Mouse (Mus musculus): Measurements from ENCODE around the gene Proca1.
"Not testable (repeated sequence)": the region's sequence is repeated elsewhere in the genome, so short reads cannot be mapped to it uniquely, and the experiment has no call there.

Gene Proca1

DNA sequence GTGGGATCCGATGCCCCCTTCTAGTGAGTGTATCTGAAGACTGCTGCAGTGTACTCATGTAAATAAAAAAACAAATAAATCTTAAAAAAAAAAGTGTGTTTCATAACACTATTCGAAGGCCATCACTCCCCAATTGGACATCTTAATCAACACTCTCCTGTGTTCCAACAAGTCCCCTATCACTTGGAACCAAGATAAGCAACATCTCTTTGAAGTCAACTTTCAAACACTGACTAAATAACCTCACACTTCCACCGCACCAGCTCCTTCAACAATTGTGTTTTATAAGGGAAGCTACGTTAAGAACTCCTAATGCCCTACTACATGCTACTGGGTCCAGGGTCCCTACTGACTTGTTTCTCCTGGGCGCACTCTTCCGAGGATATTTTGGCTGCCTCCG lies 10.7 kb upstream of the Proca1 start:
- no peak for DNase-seq (ENCODE audit: low spot score in 2 of 2)

DNA sequence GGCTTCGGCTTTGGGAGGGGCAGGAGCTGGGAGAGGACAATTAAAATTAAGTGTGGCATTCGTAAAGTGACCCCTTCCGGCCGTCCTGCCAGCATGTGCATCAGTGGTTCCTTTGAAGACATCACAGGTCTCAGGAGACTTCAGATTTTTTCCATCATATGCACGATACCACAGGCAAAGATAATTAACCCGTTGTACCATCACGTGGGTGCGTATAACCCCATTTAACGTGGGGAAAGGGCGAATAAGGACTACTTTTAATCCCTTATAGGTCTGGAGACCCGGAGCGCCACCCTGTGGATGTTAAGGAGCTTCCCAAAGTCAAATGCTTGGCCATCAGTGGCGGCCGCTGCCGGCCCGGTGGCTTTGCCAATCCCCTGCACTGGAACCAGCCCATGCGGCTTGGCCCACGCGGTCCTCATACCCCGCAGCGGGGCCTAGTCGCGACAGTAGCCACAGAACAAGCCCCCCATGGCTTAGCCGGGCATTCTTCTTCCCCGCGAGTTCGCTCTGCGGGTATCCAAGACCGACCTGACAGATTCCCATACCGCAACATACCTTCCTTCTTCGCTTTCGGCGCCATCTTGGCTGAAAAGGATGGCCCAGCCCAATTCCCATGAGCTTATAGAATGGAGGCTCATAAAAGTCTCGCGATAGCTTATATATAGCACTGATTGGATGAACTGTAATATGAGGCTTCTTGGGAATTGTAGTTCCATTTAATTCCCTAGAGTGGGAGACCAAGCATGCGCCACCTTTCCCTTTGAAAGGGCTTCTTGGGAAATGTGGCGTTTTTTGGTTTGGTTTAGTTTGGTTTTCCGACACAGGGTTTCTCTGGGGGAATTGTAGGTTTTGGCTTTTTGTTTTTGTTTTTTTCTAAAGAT lies 10.0 kb upstream of the Proca1 start, which contains the start of gene Rpl23a:
TSS of gene Rpl23a (minus strand) at position 624 of the 884 bp plus-strand sequence.
- peak; percentile 76 to 87 for DNase-seq (ENCODE audit: low spot score in 2 of 2)

DNA sequence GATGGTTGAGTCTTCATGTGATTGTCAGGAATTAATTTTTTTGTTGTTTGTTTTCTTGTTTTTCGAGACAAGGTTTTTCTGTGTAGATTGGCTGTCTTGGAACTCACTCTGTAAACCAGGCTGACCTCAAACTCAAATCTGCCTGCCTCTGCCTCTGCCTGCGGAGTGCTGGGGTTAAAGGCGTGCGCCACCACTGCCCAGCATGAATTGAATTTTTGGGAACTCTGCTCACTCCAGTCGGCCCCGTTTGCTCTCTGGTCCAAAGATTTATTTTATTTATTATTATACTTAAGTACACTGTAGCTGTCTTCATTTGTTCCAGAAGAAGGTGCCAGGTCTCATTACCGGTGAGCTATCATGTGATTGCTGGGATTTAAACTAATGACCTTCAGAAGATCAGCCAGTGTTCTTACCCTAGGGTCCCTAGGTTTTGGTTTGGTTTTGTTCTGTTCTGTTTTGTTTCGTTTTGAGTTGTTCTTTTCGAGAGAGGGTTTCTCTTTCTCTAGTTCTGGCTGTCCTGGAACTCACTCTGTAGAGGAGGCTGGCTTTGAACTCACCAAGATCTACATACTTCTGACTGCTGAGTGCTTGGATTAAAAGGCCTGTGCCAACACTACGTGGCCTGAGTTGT lies 9.2 kb upstream of the Proca1 start:
- no peak for DNase-seq (ENCODE audit: low spot score in 2 of 2)

DNA sequence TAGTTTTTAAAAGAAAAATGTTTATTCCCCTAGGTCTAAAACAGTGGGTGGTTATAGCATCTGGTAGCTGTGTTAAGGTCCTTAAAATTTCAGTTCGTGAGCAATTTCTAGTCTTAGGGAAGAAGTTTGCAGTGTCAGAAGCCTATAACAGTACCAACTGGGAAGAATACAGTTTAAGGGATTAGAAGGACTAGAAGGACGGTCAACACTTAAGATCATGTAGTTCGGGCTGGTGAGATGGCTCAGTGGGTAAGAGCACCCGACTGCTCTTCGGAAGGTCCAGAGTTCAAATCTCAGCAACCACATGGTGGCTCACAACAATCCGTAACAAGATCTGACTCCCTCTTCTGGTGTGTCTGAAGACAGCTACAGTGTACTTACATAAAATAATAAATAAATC lies 8.5 kb upstream of the Proca1 start:
- not testable (repeated sequence) for DNase-seq (ENCODE audit: low spot score in 2 of 2)

DNA sequence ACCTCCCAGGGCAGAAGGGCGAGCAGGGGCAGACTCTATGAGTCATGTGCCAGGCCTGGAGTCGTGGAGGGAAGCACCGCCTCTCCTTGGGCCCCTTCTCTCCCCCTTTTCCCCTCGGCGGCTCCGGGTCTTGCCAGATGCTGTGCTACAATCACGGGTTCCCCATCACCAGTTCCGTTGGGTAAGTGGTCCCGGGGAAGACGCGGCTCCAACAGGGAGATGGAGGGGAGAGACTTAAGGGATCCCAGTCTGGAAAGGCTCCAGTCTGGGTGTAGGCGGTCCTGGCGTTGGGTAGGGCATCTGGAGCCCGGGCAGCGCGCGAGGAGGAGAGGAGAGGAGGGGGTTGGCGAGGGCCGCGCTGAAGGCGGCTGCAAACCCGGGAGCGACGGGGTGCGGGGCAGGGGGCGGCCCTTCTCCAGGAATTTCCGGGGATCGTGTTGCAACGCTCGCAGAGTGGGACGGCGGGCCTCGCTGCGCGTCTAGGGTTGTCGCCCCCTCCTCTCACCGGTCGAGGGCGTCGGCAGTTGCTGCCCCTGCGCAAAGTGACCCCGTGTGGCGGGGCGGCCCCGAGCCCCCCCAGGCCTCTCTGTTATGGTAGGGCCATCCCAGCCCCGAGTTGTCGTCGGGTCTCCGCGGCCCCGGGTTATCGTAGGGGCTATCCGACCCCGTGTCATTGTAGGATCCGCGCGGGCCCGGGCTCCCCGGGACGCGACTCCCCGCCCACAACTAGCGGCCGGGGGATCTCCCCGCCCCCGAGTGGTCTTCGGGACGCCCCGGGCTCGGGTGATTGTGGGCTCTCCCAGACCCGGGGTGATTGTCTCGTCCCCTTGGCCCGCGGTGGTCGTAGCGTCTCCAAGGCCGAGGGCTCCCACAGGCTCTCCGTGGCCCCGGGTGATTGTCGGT lies 4.6 kb upstream of the Proca1 start, which contains the start of gene Rab34:
TSS of gene Rab34 (plus strand) at position 100 of the 903 bp plus-strand sequence.
- no peak for DNase-seq (ENCODE audit: low spot score in 2 of 2)

DNA sequence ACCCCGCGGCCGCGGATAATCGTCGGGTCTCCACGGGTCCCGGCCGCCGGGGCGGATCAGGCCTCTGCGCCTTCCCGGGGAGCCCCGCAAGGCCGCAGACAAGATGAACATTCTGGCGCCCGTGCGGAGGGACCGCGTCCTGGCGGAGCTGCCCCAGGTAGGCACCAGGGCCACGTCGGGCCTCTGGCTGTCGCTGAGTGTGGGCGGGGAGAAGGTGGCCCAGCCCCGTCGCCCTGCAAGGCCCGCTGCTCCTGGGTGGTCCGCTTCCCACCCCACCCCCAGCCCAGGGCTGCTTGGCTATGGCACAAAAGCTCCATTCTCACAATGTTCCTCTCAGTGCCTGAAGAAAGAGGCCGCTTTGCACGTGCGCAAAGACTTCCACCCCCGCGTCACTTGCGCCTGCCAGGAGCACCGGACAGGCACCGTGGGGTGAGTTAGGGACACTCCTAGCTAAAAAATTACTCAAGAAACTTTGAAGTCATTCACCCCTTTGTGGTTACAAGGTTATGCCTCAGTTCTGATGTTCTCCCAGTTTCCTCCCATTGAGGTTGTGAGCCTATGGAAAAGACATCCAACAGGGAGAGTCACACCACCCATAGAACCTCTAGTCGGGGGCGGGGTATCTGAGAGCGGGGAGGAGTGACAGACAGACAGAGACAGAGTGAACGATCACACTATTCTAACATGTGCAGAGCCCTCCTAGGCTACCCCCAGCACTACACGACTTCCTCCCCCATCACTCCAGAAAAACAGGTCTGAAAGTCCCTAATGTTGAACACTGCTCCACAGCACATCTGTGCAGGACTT lies 3.8 kb upstream of the Proca1 start:
- peak in 1 of 2 experiments; percentile 69 for DNase-seq (ENCODE audit: low spot score in 2 of 2)

DNA sequence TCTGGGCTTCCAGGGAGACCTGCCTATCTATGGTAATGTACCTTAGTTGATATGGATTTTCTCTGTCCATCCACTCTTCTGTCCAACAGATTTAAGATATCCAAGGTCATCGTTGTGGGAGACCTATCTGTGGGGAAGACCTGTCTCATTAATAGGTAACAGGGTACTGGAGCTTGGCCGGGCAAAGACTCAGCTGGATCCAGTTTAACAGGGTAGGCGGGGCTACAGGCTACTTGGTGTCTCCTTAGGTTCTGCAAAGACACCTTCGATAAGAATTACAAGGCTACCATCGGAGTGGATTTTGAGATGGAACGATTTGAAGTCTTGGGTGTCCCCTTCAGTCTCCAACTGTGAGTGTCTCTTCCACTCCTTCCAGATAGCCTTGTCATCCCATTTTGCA lies 3.2 kb upstream of the Proca1 start:
- no peak for DNase-seq (ENCODE audit: low spot score in 2 of 2)

DNA sequence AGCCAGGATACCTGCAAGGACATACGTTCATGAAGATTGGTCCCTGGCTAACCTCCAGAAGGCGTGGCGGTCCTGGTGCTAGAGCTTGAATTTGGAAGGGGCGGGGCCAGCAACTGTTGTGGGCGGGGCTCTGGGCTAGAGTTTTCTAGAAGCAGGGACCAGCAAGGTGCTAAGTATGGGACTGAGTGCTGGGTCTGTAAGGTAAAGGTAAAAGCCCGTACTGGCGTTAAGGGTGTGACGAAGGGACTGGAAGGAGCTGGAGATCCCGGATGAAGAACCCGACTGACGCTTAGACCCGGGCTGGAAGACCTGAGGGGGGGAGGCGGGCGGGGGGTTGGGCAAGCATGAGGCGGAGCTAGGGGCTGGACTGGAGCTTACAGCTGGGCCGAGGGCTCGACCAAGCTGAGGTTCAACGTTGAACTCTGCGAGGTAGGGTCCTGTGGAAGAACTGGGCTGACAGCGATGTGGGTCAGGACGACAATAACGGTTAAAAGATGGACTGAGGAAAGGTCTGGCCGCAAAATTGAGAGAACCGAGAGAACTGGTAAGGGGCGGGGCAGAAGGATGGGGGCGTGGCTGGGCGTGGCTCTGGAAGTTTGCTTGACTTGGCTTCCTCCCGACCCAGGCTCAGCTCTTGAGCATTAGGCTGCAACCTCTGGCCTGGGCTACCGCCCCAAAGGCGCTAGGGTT lies 1.4 kb downstream of the Proca1 start:
- peak; percentile 83 to 89 for DNase-seq (ENCODE audit: low spot score in 2 of 2)

DNA sequence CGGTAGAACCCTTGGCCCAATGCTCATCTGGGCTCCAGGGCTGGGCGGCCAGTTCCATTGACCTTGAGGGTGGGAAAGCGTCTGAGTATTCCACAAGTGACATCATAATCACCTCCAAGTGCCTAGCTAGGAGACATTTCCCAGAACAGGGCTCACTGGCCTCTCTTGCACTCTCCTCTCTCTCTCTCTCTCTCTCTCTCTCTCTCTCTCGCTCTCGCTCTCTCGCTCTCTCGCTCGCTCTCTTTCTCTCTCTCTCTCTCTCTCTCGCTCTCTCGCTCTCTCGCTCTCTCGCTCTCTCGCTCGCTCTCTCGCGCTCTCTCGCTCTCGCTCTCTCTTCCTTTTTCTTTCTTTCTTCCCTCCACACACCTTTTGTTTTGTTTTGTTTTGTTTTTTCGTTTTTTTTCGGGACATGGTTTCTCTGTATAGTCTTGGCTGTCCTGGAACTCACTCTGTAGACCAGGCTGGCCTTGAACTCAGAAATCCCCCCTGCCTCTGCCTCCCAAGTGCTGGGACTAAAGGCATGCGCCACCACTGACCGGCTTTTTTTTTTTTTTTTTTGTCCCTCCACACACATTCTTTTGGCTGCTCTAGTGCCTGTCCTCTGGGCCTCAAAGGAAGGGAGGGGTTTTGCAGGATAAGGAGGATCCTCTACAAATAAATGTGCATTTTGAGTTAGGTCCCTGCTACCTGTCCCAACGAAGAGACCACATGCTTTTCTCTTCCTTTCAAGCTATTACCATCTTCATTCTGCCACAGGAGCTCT lies 2.1 kb downstream of the Proca1 start:
- DNase-seq (ENCODE audit: low spot score in 2 of 2), result no peak

DNA sequence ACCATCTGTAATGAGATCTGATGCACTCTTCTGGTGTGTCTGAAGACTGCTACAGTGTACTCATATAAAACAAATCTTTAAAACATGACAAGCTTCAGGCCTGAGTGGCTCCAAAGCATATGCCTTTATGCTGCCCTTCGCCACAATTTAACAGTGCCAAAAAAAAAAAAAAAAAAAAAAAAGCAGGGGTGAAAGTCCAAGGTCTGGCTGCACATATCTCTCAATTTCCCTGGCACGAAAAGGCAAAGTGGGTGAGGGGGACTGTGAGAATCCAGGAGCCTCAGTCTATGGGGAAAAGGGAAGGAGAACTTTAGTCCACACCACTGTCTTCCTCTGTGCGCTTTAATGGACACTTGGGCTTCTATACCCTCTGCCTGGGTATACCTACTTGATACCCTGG lies 9.2 kb downstream of the Proca1 start:
- DNase-seq (ENCODE audit: low spot score in 2 of 2), result no peak

DNA sequence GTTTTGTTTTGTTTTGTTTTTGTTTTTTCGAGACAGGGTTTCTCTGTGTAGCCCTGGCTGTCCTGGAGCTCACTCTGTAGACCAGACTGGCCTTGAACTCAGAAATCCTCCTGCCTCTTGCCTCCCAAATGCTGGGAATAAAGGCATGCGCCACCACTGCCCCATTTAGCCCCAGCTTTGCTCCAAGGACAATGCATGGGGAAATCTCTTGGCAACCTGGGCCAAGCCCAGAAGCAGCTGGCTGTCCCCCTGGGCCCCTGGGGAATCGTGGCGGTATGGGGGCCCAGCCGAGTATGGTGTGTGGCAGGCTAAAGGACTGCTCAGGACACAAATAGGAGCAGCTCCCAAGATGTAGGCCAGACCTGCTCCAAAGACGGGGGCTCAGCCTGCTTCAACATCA lies 11.1 kb downstream of the Proca1 start:
- DNase-seq (ENCODE audit: low spot score in 2 of 2), result no peak

DNA sequence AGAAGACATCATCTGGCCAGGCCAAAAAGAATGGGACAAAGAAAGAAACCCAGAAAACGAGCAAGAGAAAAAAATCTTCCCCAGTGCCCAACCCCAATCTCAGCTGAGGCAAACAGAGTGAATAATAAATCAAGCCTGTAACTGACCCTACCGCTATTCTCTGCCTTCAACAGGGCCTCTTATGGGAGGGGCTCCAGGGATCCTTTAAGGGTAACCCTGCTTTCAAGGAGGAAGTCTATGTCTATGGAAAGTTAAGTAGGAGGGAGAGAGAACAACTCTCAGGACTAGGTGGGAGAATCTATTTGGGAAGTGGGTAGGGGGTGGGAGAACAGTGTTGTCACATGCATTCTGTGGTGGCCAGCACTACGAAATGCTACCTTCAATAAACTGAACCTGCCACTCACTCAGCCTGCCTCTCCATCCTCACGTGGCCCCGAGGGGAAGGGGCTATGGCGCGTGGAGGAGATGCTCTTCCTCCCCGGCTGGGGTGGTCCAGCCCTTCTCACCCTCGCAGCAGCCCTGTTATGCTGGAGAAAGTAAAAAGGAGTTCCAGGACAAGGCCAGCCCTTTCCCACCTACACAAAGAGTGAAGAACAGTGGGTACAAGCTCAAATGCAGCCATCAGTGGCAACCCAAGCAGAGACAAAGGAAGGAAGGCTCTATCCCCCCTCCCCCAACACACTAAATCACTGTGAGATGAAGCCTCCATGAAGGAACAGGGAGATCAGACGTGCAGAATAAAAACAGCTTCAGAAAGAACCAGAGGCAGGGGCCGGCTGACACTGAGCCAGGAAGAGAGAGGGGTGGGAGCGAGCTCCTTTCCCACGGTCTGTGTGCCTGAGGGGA lies 12.4 kb downstream of the Proca1 start:
- no peak for DNase-seq (ENCODE audit: low spot score in 2 of 2)

DNA sequence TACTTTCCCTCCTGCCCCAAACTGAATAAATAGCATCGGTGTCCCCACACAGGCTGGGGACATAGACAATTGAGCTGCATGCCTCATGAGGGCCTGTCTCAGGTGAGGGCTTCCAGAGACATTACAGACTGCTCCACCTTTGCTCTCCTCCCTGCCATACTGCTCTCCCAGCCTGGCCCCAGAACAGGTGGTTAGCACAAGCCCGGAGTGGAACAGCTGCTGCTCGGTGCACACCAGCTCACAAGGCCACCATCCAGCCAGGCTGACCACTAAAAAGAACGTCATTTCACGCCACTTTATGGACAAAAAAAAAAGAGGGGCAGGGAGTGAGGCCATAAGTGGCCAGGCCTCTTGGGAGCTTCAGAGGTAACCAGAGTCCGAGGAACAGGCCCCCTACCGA lies 14.0 kb downstream of the Proca1 start:
- DNase-seq (ENCODE audit: low spot score in 2 of 2), result no peak

DNA sequence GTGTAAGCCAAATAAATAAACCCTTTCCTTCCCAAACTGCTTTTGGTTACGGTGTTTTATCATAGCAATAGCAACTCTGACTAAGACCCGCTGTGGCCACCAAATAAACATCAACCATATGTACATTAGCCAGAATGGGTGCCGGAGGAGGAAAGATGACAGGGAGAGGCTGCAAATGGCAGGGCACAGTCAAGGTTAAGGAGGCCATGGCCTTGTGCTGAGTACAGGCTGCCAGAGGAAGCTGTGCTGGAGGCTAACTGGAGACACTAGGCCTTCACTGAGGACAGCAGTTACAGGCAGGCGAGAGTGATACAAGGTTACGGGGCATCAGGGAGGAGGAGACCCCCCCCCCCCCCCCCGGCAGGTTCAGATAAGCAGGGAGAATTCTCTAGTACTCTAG lies 16.7 kb downstream of the Proca1 start:
- DNase-seq (ENCODE audit: low spot score in 2 of 2), result no peak

DNA sequence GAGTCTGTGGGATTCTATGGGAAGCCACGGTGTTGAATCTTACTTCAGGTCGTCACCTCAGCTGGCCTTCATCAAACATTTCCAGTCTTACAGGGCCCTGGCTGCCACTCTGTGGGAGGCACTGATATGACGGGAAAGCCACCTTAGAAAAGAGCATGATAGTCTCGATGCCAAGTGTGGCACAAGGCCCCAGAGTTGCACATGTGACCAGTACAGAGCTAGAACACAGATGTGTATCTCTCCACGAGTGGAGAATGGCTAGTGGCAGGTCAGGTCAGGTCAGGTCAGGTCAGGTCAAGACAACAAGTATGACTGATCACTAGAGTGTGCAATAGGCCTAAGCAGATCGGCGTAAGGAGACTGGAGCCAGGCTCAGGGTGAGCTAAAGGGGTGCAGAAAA lies 17.4 kb downstream of the Proca1 start:
- no peak for DNase-seq (ENCODE audit: low spot score in 2 of 2)

DNA sequence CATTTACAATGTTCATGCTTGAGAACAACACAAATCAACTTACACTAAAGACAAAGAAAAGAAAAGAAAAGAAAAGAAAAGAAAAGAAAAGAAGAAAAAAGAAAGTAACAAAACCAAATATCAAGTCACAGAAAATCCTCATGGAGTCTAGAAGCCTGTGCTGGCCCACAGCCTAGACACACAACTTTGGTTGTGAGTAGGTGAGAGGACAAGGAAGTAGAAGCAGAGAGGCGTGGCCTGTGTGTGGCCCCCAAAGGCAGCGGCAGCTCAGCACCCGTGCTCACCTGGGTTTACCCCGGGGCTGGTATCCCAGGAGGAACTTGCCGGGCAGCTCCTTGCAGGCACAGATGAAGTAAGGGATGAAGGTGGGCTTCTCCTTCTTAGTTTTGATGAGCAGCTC lies 18.3 kb downstream of the Proca1 start:
- DNase-seq (ENCODE audit: low spot score in 2 of 2), result no peak

DNA sequence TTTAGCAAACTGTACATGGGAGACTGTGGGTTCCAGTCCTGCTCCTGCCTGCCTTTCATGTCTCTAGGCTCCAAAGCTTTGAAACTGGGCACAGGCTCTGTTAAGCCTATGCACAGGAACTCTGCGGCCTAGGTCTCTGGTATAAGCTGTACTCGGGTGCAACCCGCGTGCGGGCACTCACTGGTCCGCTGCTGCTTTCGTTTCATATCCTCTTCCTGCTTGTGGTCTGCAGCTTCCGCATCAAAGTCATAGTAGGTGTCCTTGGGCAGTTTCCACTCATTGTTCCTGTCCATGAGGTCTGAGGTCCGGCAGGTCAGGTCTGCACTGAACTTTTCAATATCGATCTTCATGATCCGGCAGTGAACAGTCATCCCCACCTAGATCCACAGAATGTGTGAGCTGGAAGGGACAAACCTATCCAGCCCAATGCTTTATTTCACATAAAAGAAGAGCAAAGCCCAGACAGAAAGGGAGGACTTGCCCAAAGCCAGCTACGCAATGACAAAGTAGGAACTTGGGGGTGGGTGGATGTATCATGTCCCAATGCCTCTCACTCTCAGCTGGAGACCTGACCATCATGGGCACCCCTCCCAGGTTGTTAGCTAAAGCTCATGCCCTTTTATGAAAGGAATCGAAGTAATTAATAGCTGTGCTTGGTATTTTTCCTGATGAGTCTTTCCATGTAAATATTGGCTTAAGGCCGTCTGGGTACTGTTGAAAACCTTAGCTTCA lies 20.1 kb downstream of the Proca1 start:
- peak; percentile 56 to 71 for DNase-seq (ENCODE audit: low spot score in 2 of 2)

DNA sequence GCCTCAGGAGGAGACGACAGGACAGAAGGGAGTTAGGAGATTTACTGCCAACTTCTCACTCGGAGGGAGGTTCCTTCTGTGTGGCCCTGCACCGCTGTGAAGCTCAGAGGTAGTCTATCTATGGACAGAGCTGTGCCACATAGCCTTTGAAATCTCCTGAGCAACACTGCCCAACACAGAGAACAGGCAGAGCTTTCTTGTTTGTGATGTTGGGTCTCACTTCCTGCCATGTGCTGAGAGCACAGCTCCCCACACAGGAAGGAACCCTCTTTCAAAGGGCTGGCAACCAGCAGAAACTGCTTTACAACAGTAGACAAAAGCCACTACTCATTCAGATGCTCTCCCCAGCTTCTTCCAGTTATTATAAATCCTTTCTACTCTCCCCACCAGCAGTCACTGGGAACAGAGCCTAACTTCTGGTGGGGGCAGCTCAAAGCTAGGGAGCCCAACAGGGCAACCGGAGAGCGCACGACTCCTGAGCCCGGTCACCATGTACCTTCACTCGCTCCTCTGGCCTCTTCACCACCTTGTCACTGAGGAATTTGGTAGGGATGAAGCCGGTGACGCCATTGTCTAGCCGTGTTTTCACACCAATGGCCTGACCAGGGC lies 22.6 kb downstream of the Proca1 start:
- DNase-seq (ENCODE audit: low spot score in 2 of 2), result no peak
